Mouse (Mus musculus) lung, postnatal 10 days (tissue): ENCODE measurements around the gene Hnrnpul2.
"Not testable (repeated sequence)": the region's sequence is repeated elsewhere in the genome, so short reads cannot be mapped to it uniquely, and the experiment has no call there.

Experiments
- DNase-seq: peaks from one replicate; pipeline ENCODE4 v3.0.0; 2021

Gene Hnrnpul2

GRCm38 (mm10) chr19:8852236-8852928, 32.6 kb downstream of the Hnrnpul2 start:
- DNase-seq = no peak

- DNase-seq = no peak
Measured at GRCm38 (mm10) chr19:8853117-8853516, 33.3 kb downstream of the Hnrnpul2 start.

- DNase-seq = peak; percentile 81
Measured at GRCm38 (mm10) chr19:8857689-8858088, 37.9 kb downstream of the Hnrnpul2 start.

- DNase-seq = peak; percentile 35
Measured at GRCm38 (mm10) chr19:8859018-8859417, 39.2 kb downstream of the Hnrnpul2 start.

DNA sequence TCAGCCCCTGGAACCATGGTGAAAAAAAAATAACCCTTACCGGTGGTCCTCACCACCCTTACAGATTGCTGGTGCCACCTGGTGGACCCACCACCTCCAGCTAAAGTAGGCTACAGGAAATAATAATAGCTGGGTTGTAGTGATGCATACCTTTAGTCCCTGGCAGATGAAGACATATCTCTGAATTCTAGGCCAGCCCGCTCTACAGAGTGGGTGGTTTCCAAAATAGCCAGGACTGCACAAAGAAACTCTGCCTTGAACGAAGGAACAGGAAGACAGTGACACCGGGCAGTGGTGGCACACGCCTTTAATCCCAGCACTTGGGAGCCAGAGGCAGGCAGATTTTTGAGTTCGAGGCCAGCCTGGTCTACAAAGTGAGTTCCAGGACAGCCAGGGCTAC, 44.5 kb downstream of the Hnrnpul2 start:
- no peak for DNase-seq

GRCm38 (mm10) chr19:8870381-8870780, 50.6 kb downstream of the Hnrnpul2 start:
- DNase-seq = not testable (repeated sequence)

DNA sequence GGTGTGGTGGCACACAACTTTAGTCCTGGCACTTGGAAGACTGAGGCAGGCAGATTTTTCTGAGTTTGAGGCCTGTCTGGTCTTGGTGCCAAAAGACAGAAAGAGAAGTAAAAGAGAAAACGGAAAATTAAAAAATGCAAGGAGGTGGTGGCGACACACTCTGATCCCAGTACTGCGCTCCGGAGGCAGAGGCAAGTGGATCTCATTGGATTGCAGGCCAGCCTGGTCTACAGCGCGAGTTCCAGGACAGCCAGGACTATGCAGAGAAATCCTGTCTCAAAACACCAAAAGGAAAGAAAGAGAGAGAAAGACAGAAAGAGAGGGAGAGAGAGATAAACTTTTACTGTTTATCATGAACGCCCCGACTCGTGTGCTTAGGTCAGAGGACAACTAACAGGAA, 51.0 kb downstream of the Hnrnpul2 start:
- peak; percentile 21 for DNase-seq

DNA sequence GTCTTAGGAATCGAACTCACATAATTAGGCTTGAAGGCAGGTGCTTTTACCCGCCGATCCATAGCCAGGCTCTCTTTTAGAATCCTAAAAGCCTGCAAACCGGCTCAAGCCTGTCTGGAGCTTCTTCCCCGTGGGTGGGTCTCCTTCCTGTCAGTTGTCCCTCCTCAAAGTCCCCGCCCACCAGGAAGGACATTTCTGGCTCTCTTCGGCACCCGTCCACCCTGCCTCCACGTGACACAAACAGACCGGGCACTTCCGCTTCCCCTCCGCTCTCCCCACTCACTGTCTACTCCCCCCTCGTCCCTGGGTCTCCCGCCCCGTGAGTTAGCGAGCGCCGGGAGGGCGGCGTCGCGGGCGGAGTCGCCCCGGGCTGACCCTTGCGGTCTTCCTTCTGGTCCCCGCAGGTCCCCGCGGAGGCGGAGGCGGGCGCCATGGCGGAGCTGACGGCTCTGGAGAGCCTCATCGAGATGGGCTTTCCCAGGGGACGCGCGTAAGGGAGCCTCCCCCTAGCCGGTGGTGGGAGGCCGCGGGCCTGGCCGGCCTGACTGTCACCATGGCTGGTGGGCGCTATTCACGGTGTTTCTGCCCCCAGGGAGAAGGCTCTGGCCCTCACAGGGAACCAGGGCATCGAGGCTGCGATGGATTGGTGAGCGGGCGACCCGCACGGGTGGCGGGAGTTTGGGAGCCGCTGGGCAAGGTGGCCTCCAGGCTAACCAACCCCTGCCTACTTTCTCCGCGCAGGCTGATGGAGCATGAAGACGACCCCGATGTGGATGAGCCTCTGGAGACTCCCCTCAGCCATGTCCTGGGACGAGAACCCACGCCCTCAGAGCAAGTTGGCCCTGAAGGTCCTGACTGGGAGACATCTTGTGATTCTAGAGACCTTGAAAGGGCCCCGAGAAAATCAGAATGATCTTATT, 51.7 kb downstream of the Hnrnpul2 start, which contains the start of gene Ubxn1:
Ubxn1 (plus strand) TSS at position 230 of the 920 bp plus-strand sequence.
- DNase-seq = peak; percentile 99

GRCm38 (mm10) chr19:8872266-8872840, 52.5 kb downstream of the Hnrnpul2 start:
- no peak for DNase-seq

DNA sequence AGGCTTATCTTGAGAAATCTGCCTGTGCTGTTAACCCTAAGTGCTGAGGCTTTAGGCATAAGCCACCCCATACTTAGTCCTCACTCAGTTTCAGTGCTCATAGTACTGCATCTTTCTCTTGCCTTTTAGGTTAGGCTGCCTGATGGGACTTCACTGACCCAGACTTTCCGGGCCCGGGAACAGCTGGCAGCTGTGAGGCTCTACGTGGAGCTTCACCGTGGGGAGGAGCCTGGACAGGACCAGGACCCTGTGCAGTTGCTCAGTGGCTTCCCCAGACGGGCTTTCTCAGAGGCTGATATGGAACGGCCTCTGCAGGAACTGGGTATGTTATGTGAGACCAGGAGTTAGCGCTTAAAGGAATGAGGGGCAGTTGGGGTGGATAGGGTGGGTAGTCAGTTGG, 55.2 kb downstream of the Hnrnpul2 start:
- DNase-seq = no peak

- peak; percentile 95 for DNase-seq
Measured at GRCm38 (mm10) chr19:8880311-8881033, 60.7 kb downstream of the Hnrnpul2 start, which contains the start of gene Uqcc3. Uqcc3 (minus strand) TSS chr19:8880923.

DNA sequence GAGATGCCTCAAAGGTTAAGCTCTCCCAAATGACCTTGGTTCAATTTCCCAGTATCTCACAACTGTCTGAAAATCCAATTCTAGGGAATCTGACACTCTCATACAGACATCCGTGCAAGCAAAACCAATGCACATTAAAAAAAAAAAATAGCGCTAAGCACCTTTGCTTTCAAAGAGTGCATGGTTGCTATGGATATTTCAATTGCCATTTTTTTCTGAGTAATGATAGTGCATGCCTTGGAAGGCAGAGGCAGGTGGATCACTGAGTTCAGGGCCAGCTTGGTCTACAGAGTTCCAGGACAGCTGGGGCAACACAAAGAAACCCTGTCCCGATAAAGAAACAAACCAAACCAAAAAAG, 61.2 kb downstream of the Hnrnpul2 start:
- DNase-seq = no peak

DNA sequence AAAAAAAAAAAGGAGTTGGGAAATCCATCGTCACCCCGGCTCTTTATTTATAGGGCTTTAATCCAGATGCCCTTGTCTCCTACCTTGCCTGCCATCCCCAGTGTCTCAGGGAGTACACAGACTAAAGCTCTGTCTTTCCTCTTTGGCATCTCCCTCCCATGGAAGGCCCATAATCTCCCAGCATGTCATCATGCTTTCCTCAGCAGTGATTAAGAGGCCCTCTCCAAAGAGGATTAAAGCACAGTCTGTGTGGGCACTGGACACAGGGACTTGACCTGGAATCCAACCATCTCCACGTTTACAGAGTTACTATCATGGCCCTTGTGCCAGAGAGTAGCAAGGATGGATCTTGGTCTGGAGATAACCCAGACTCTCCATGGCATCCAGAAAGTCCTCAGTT, 63.8 kb downstream of the Hnrnpul2 start, which contains the start of the genes Lbhd1 and Gm49403:
Lbhd1 (plus strand) TSS at position 117 of the 400 bp plus-strand sequence.
Gm49403 (plus strand) TSS at position 315 of the 400 bp plus-strand sequence.
- no peak for DNase-seq
